Mouse (Mus musculus): ENCODE measurements around the gene Dll1.

Gene Dll1

DNA sequence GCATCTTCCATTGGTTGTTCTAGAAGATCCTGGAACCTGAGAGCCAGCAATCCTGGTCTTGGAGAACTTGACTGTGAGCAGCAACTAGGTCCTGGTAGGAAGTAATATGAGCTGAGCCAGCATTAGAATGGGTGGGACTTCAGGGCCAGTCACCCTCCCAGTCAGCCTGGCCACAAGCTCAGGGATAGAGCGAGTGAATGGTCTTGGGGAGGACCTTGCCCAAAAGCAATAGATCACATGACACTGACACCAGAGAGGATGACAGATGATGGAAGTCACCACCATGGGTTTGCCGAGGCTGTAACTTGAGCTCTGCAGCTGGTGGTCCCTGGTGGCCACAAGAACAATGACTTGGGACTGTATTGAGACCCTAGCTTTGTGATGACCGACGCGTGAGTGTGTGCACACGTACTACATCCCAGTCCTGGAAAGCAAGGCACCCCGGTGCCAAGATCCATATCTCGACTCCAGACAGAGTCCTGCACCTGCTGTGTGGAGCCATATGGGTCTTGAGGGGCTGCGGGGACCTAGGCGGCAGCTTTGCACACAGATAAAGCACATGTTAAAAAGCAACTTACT lies 46.8 kb downstream of the Dll1 start:
- DNase-seq (ENCODE audit: low read depth, low spot score) = no peak

- DNase-seq (ENCODE audit: low read depth, low spot score) = no peak
These were observed 49.6 kb downstream of the Dll1 start for GRCm38 (mm10) chr17:15327106-15327505.

- DNase-seq (ENCODE audit: low read depth, low spot score) = no peak
These were observed 50.5 kb downstream of the Dll1 start for GRCm38 (mm10) chr17:15325976-15326842.

DNA sequence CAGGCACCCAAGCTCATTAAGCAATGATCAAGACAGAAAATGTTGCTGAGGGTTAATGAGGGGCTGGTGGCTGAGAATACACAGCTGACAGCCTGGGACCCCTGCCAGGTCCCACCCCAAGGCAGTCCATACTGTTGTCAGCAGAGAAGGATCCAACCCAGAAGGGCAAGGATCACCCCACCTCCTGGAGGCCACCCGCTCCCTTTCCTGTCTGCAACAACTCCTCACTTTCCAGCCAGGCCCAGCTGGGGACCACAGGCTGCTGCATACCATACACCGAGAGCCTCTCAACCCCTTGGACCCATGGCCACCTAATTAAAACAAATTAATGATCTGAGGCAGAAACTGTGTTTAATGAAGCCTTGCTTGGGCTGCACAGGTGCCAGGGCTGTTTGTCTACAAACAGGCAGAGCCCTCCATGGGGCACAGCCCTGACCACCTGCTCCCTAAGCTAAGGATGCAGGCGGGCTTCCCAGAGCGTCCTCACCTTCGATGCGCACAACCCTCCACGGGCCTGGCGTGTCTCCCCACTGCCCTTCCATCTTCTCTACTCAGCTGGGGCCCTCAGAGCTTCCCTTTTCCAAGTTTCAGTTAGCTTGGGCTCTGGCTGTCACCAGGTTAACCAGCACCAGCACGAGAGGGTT lies 53.4 kb downstream of the Dll1 start:
- no peak for DNase-seq (ENCODE audit: low read depth, low spot score)
